33 mouse cellular contexts compared by ENCODE assay signal in genomic region chr8:114153311-114154045, GRCm38 (mm10). TPM values are rescaled to one million over a fixed set of nuclear protein-coding genes. Genes with fewer than 3 reads are reported as not detected.
DNase-seq lines count a peak whose midpoint lies in the region; ATAC-seq and TF ChIP-seq lines count a peak whose summit lies in the region.
"Had no signal": no experiment of that assay in that cellular context is flagged by ENCODE, and none has a peak within 500 bp of the region (broad histone marks: within the 10 kb centered on the region; RNA-seq: fewer than 3 reads in every experiment).

No protein-coding gene starts in this region.

- H3K4me1 ChIP-seq in forebrain, embryonic 14.5 days (ENCODE audit: control insufficient read depth, insufficient read depth, low read length), result no peaks in the 10 kb centered on the region
- H3K4me1 ChIP-seq in forebrain, embryonic 10.5 days, result 0 out of 2 replicates have a peak, but pooled peaks cover under 1% of the 10 kb centered on the region
- H3K4me1 ChIP-seq in liver, adult 2 months (ENCODE audit: control insufficient read depth, insufficient read depth, low read length), result no peaks in the 10 kb centered on the region; the same call in 1 of the 2 replicates
- H3K4me1 ChIP-seq: liver, embryonic 13.5 days; megakaryocyte, embryonic 14.5 days; midbrain, embryonic 12.5 days had no signal

- no peak overlapping the region for H3K27ac ChIP-seq in forebrain, embryonic 14.5 days (ENCODE audit: low read depth, low read length)
- H3K27ac ChIP-seq in forebrain, embryonic 10.5 days, result no peak overlapping the region
- H3K27ac ChIP-seq in liver, adult 2 months (replicated peaks; ENCODE audit: insufficient read depth, low read depth, low read length), result no peak overlapping the region
- H3K27ac ChIP-seq: embryonic facial prominence, embryonic 15.5 days; forebrain, embryonic 13.5 days; limb, embryonic 13.5 days; liver, embryonic 13.5 days; midbrain, embryonic 12.5 days had no signal

- no peaks in the 10 kb centered on the region for H3K36me3 ChIP-seq in forebrain, embryonic 14.5 days (ENCODE audit: control insufficient read depth, insufficient read depth, low read length)
- H3K36me3 ChIP-seq in forebrain, embryonic 10.5 days (replicated peaks), result no peaks in the 10 kb centered on the region
- H3K36me3 ChIP-seq in liver, adult 2 months (ENCODE audit: control insufficient read depth, insufficient read depth, low read length), result peaks cover 37% of the 10 kb centered on the region
- H3K36me3 ChIP-seq: midbrain, embryonic 12.5 days had no signal

- no peak for TF ChIP-seq POLR2A in liver, adult 2 months (IDR thresholded peaks at IDR 0.05; ENCODE audit: extremely low read depth, insufficient read depth, low read length)

- no peaks in the 10 kb centered on the region for H3K9me3 ChIP-seq in forebrain, embryonic 14.5 days (replicated peaks; ENCODE audit: control insufficient read depth, low read length)
- no peaks in the 10 kb centered on the region for H3K9me3 ChIP-seq in forebrain, embryonic 10.5 days
- H3K9me3 ChIP-seq: embryonic facial prominence, embryonic 15.5 days; forebrain, embryonic 13.5 days; limb, embryonic 13.5 days; liver, embryonic 13.5 days; megakaryocyte, embryonic 14.5 days had no signal

- no peak for TF ChIP-seq CTCF in liver, adult 2 months (IDR thresholded peaks at IDR 0.05; ENCODE audit: low read depth, low read length)

- no peaks in the 10 kb centered on the region for H3K27me3 ChIP-seq in forebrain, embryonic 14.5 days (replicated peaks; ENCODE audit: control insufficient read depth, insufficient read depth, low read length)
- H3K27me3 ChIP-seq in forebrain, embryonic 10.5 days (ENCODE audit: poor library complexity, severe bottlenecking), result no peaks in the 10 kb centered on the region
- H3K27me3 ChIP-seq in liver, adult 2 months (ENCODE audit: control insufficient read depth, insufficient read depth, low read length), result no peaks in the 10 kb centered on the region
- H3K27me3 ChIP-seq: embryonic facial prominence, embryonic 15.5 days; forebrain, embryonic 13.5 days; limb, embryonic 13.5 days; liver, embryonic 13.5 days; megakaryocyte, embryonic 14.5 days; midbrain, embryonic 12.5 days had no signal

- no peak overlapping the region for H3K9ac ChIP-seq in forebrain, embryonic 14.5 days (ENCODE audit: low read length)
- H3K9ac ChIP-seq in liver, adult 2 months (ENCODE audit: low read depth, low read length), result no peak overlapping the region
- H3K9ac ChIP-seq: embryonic facial prominence, embryonic 15.5 days; forebrain, embryonic 13.5 days; limb, embryonic 13.5 days; liver, embryonic 13.5 days; midbrain, embryonic 12.5 days had no signal

- H3K79me2 ChIP-seq in liver, adult 2 months (ENCODE audit: control insufficient read depth, insufficient read depth, low read length), result no peaks in the 10 kb centered on the region

- no peak overlapping the region for H3K4me2 ChIP-seq in forebrain, embryonic 14.5 days (ENCODE audit: low read length)
- H3K4me2 ChIP-seq: embryonic facial prominence, embryonic 15.5 days; forebrain, embryonic 13.5 days; heart, embryonic 11.5 days; limb, embryonic 13.5 days; liver, embryonic 13.5 days; midbrain, embryonic 12.5 days had no signal

- 81% methylated on average over 6 of the region's 6 CpGs for WGBS in forebrain, embryonic 14.5 days
- 85% methylated on average over 6 of the region's 6 CpGs for WGBS in forebrain, embryonic 10.5 days
- 23% methylated on average over 6 of the region's 6 CpGs for WGBS in liver, adult 2 months

- H3K4me3 ChIP-seq in forebrain, embryonic 14.5 days (ENCODE audit: low read depth, low read length), result no peak overlapping the region
- H3K4me3 ChIP-seq in forebrain, embryonic 10.5 days, result no peak overlapping the region
- no peak overlapping the region for H3K4me3 ChIP-seq in liver, adult 2 months (ENCODE audit: insufficient read depth, low read depth, low read length)
- H3K4me3 ChIP-seq: embryonic facial prominence, embryonic 15.5 days; forebrain, embryonic 13.5 days; limb, embryonic 13.5 days; liver, embryonic 13.5 days; megakaryocyte, embryonic 14.5 days; midbrain, embryonic 12.5 days had no signal

- ATAC-seq in forebrain, embryonic 14.5 days, result no peak
- ATAC-seq: activated CD4-positive, CD25-positive, alpha-beta regulatory T cell, adult 4 months; CD4-positive, CD25-positive, alpha-beta regulatory T cell, adult 4 months; forebrain, embryonic 13.5 days; intestine, postnatal 0 days; lung, postnatal 0 days had no signal

- peak; percentile 14 for DNase-seq in forebrain, embryonic 14.5 days (ENCODE audit: low spot score)
- no peak for DNase-seq in forebrain, embryonic 10.5 days (ENCODE audit: extremely low spot score, low spot score)
- DNase-seq in liver, adult 2 months (ENCODE audit: extremely low read depth, low read depth, low spot score), result peak; percentile 40
- no peak for DNase-seq in liver
- DNase-seq in Muller cell, postnatal 12 days (ENCODE audit: inconsistent ontology term), result peak; percentile 86
- DNase-seq in layer of hippocampus, postnatal 10 days (ENCODE audit: low spot score in 2 of 2), result no peak
- no peak for DNase-seq in thymus, postnatal 14 days
- DNase-seq: adrenal gland, adult 8-10 months; cerebellum, adult 18-20 months; gastrocnemius, postnatal 14 days; heart, adult 18-20 months; kidney, adult 9 months; kidney, postnatal 10 days; layer of hippocampus, adult 9-11 months; liver, embryonic 13.5 days; lung, adult 18-20 months; lung, postnatal 4 days; spleen, adult 18-20 months; thymus, adult 18-20 months; thymus, postnatal 36 days had no signal

RNA-seq across cellular contexts. Expression of gene Nudt7, which starts 20.1 kb away (rescaled TPM):
- polyA plus RNA-seq in forebrain, embryonic 14.5 days (2014; fragmentation: Nextera tagmentation; extraction: Ambion mirVana), result 4.6 and 5.0 TPM in 2 replicates
- polyA plus RNA-seq in forebrain, embryonic 10.5 days (2016; fragmentation: Nextera tagmentation; extraction: Ambion mirVana), result 11.3 and 13.1 TPM in 2 replicates
- total RNA-seq in liver, adult 2 months (2014; rRNA removed), result 221 and 394 TPM in 2 replicates
- polyA plus RNA-seq in liver, adult 2 months (2012; rRNA removed), result 233 and 293 TPM in 2 replicates
- total RNA-seq in layer of hippocampus, postnatal 10 days (2021), result 1 to 10 TPM; 3.9 to 4.0 TPM

RNA-seq across cellular contexts. Expression of gene Vat1l, which starts 51.9 kb away (rescaled TPM):
- 29.7 and 32.2 TPM in 2 replicates for polyA plus RNA-seq in forebrain, embryonic 14.5 days (2014; fragmentation: Nextera tagmentation; extraction: Ambion mirVana)
- 7.4 and 8.9 TPM in 2 replicates for polyA plus RNA-seq in forebrain, embryonic 10.5 days (2016; fragmentation: Nextera tagmentation; extraction: Ambion mirVana)
- 0.07 TPM in 1 of 2 replicates, not detected in the other for total RNA-seq in liver, adult 2 months (2014; rRNA removed)
- not detected in 2 replicates for polyA plus RNA-seq in liver, adult 2 months (2012; rRNA removed)
- total RNA-seq in layer of hippocampus, postnatal 10 days (2021), result 10 to 100 TPM; 42.2 to 54.2 TPM
- total RNA-seq: common myeloid progenitor, adult 5-6 weeks; hematopoietic stem cell, adult 5-6 weeks; monocyte, adult 5-6 weeks had no signal
- polyA plus RNA-seq: CD4-positive, CD25-positive, alpha-beta regulatory T cell, adult 4 months had no signal

Comparison
In these comparisons a context has a peak if more than half of its experiments do, and no peak if none do; other contexts are left out.
1. DNase-seq: peak in forebrain, embryonic 14.5 days (single experiment), liver, adult 2 months (single experiment) and Muller cell, postnatal 12 days (single experiment); none in forebrain, embryonic 10.5 days (single experiment), liver (single experiment), layer of hippocampus, postnatal 10 days (0 of 2) and thymus, postnatal 14 days (single experiment).
2. RNA of gene Nudt7, which starts 20.1 kb away (polyA plus RNA-seq): 233 to 293 TPM in liver, adult 2 months; 11.3 to 13.1 TPM in forebrain, embryonic 10.5 days and 4.6 to 5.0 TPM in forebrain, embryonic 14.5 days; every median in the first group is over 10 times any median in the second.